Mouse (Mus musculus) inflammation-experienced regulatory T-cells, adult 6 months (primary cell): Measurements from ENCODE around the gene Crebzf. TPM values are rescaled to one million over a fixed set of nuclear protein-coding genes. Genes with fewer than 3 reads are reported as not detected.

ENCODE experiments used
- ATAC-seq: one replicate; pipeline ENCODE4 v1.8.0; 2017
- polyA plus RNA-seq, 3 experiments: library from polyadenylated mRNA; unstranded; fragments of 100-300 nt; shearing (Covaris generic); gene quantifications; one replicate each; pipeline ENCODE4 v1.2.1; 2017

Gene Crebzf
- polyA plus RNA-seq, 3 experiments from 2014 or later, result 18.3 to 28.5 (median 27.7) TPM

GRCm38 (mm10) chr7:90482607-90483006 is 40.1 kb downstream of the Crebzf start:
- ATAC-seq, result no peak

Other genes with a start within 250 kb of the Crebzf start
- gene Ccdc83, start 177.0 kb upstream of the Crebzf start, polyA plus RNA-seq, result under 1 TPM in 1 of 3 experiments, not detected in 2; 0.25 TPM
- 10 to 100 TPM; 20.2 to 37.1 (median 20.6) TPM for gene Sytl2, start 140.5 kb upstream of the Crebzf start, polyA plus RNA-seq
- gene Ccdc89, start 16.2 kb upstream of the Crebzf start, polyA plus RNA-seq, result not detected
- gene Tmem126a, start 14.5 kb downstream of the Crebzf start, polyA plus RNA-seq, result 100 to 1,000 TPM in 1 of 3 experiments, 10 to 100 TPM in 2; 72.3 to 107 (median 85.5) TPM
- gene Tmem126b, start 33.3 kb downstream of the Crebzf start, polyA plus RNA-seq, result 10 to 100 TPM; 35.1 to 38.8 (median 35.9) TPM
- gene Dlg2, start 33.9 kb downstream of the Crebzf start, polyA plus RNA-seq, result 1 to 10 TPM in 2 of 3 experiments, under 1 TPM in 1; 0.83 to 3.5 (median 1.1) TPM